Mouse (Mus musculus): ENCODE measurements around the gene Ank. TPM values are rescaled to one million over a fixed set of nuclear protein-coding genes. Genes with fewer than 3 reads are reported as not detected.

Ank gene
- polyA plus RNA-seq, 1 experiment from 2014 or later = 5.7 TPM

GRCm38 (mm10) chr15:27552129-27552700, 85.7 kb downstream of the Ank start:
- no peak overlapping the region for H3K4me3 ChIP-seq (ENCODE audit: low read length)
- H3K4me2 ChIP-seq (ENCODE audit: low read depth, low read length) = no peak overlapping the region
- H3K27me3 ChIP-seq (ENCODE audit: control insufficient read depth, insufficient read depth, low read depth, low read length) = no peaks in the 10 kb centered on the region
- WGBS = 76% methylated on average over 10 of the region's 10 CpGs
- no peak overlapping the region for H3K9ac ChIP-seq (ENCODE audit: low read length)
- H3K9me3 ChIP-seq (ENCODE audit: control insufficient read depth, low read length) = no peaks in the 10 kb centered on the region
- H3K4me1 ChIP-seq (replicated peaks; ENCODE audit: control insufficient read depth, insufficient read depth, low read length) = peaks cover 11% of the 10 kb centered on the region
- H3K36me3 ChIP-seq (ENCODE audit: control insufficient read depth, insufficient read depth, low read length) = no peaks in the 10 kb centered on the region
- no peak for ATAC-seq (ENCODE audit: low read depth)
- no peak overlapping the region for H3K27ac ChIP-seq (ENCODE audit: low read length)

- Histone ChIP-seq H3K4me2 (ENCODE audit: low read depth, low read length) (no peak overlapping the region), H3K9ac (ENCODE audit: low read length) (no peak overlapping the region), H3K27me3 (ENCODE audit: control insufficient read depth, insufficient read depth, low read depth, low read length) (no peaks in the 10 kb centered on the region), H3K9me3 (ENCODE audit: control insufficient read depth, low read length) (no peaks in the 10 kb centered on the region), H3K36me3 (ENCODE audit: control insufficient read depth, insufficient read depth, low read length) (no peaks in the 10 kb centered on the region), H3K4me3 (ENCODE audit: low read length) (no peak overlapping the region), H3K27ac (ENCODE audit: low read length) (no peak overlapping the region), H3K4me1 (replicated peaks; ENCODE audit: control insufficient read depth, insufficient read depth, low read length) (peaks cover 11% of the 10 kb centered on the region)
- 79% methylated on average over 5 of the region's 5 CpGs for WGBS
- ATAC-seq (ENCODE audit: low read depth) = no peak
Observed at GRCm38 (mm10) chr15:27553554-27553953, 87.1 kb downstream of the Ank start.

GRCm38 (mm10) chr15:27558456-27559147, 92.1 kb downstream of the Ank start:
- Histone ChIP-seq H3K4me1 (replicated peaks; ENCODE audit: control insufficient read depth, insufficient read depth, low read length) (no peaks in the 10 kb centered on the region), H3K27me3 (ENCODE audit: control insufficient read depth, insufficient read depth, low read depth, low read length) (no peaks in the 10 kb centered on the region), H3K9me3 (ENCODE audit: control insufficient read depth, low read length) (no peaks in the 10 kb centered on the region), H3K9ac (ENCODE audit: low read length) (no peak overlapping the region), H3K4me3 (ENCODE audit: low read length) (no peak overlapping the region), H3K4me2 (ENCODE audit: low read depth, low read length) (no peak overlapping the region), H3K36me3 (ENCODE audit: control insufficient read depth, insufficient read depth, low read length) (no peaks in the 10 kb centered on the region), H3K27ac (ENCODE audit: low read length) (no peak overlapping the region)
- no peak for ATAC-seq (ENCODE audit: low read depth)
- WGBS = 63% methylated on average over 16 of the region's 16 CpGs

- Histone ChIP-seq H3K4me2 (ENCODE audit: low read depth, low read length) (no peak overlapping the region), H3K9me3 (ENCODE audit: control insufficient read depth, low read length) (no peaks in the 10 kb centered on the region), H3K9ac (ENCODE audit: low read length) (no peak overlapping the region), H3K4me3 (ENCODE audit: low read length) (no peak overlapping the region), H3K27me3 (ENCODE audit: control insufficient read depth, insufficient read depth, low read depth, low read length) (no peaks in the 10 kb centered on the region), H3K27ac (ENCODE audit: low read length) (no peak overlapping the region), H3K4me1 (replicated peaks; ENCODE audit: control insufficient read depth, insufficient read depth, low read length) (no peaks in the 10 kb centered on the region), H3K36me3 (ENCODE audit: control insufficient read depth, insufficient read depth, low read length) (no peaks in the 10 kb centered on the region)
- no peak for ATAC-seq (ENCODE audit: low read depth)
- WGBS = 66% methylated on average over 11 of the region's 11 CpGs
Observed at GRCm38 (mm10) chr15:27560315-27560714, 93.8 kb downstream of the Ank start.

- H3K27ac ChIP-seq (ENCODE audit: low read length) = no peak overlapping the region
- H3K9ac ChIP-seq (ENCODE audit: low read length) = no peak overlapping the region
- 85% methylated on average over 14 of the region's 14 CpGs for WGBS
- no peaks in the 10 kb centered on the region for H3K36me3 ChIP-seq (ENCODE audit: control insufficient read depth, insufficient read depth, low read length)
- H3K4me1 ChIP-seq (replicated peaks; ENCODE audit: control insufficient read depth, insufficient read depth, low read length) = no peaks in the 10 kb centered on the region
- ATAC-seq (ENCODE audit: low read depth) = peak; percentile 23
- no peaks in the 10 kb centered on the region for H3K27me3 ChIP-seq (ENCODE audit: control insufficient read depth, insufficient read depth, low read depth, low read length)
- H3K9me3 ChIP-seq (ENCODE audit: control insufficient read depth, low read length) = no peaks in the 10 kb centered on the region
- no peak overlapping the region for H3K4me2 ChIP-seq (ENCODE audit: low read depth, low read length)
- H3K4me3 ChIP-seq (ENCODE audit: low read length) = no peak overlapping the region
Observed at GRCm38 (mm10) chr15:27564106-27565100, 97.9 kb downstream of the Ank start.

- Histone ChIP-seq H3K4me3 (ENCODE audit: low read length) (no peak overlapping the region), H3K27ac (ENCODE audit: low read length) (no peak overlapping the region), H3K4me1 (replicated peaks; ENCODE audit: control insufficient read depth, insufficient read depth, low read length) (no peaks in the 10 kb centered on the region), H3K27me3 (ENCODE audit: control insufficient read depth, insufficient read depth, low read depth, low read length) (no peaks in the 10 kb centered on the region), H3K9me3 (ENCODE audit: control insufficient read depth, low read length) (no peaks in the 10 kb centered on the region), H3K36me3 (ENCODE audit: control insufficient read depth, insufficient read depth, low read length) (no peaks in the 10 kb centered on the region), H3K9ac (ENCODE audit: low read length) (no peak overlapping the region), H3K4me2 (ENCODE audit: low read depth, low read length) (no peak overlapping the region)
- no peak for ATAC-seq (ENCODE audit: low read depth)
- WGBS = 86% methylated on average over 10 of the region's 10 CpGs
Observed at GRCm38 (mm10) chr15:27565626-27566185, 99.2 kb downstream of the Ank start.

- Histone ChIP-seq H3K4me1 (replicated peaks; ENCODE audit: control insufficient read depth, insufficient read depth, low read length) (no peaks in the 10 kb centered on the region), H3K27me3 (ENCODE audit: control insufficient read depth, insufficient read depth, low read depth, low read length) (no peaks in the 10 kb centered on the region), H3K4me2 (ENCODE audit: low read depth, low read length) (no peak overlapping the region), H3K4me3 (ENCODE audit: low read length) (no peak overlapping the region), H3K27ac (ENCODE audit: low read length) (no peak overlapping the region), H3K36me3 (ENCODE audit: control insufficient read depth, insufficient read depth, low read length) (no peaks in the 10 kb centered on the region), H3K9me3 (ENCODE audit: control insufficient read depth, low read length) (no peaks in the 10 kb centered on the region), H3K9ac (ENCODE audit: low read length) (no peak overlapping the region)
- 86% methylated on average over 16 of the region's 16 CpGs for WGBS
- ATAC-seq (ENCODE audit: low read depth) = no peak
Observed at GRCm38 (mm10) chr15:27567356-27567755, 100.9 kb downstream of the Ank start.

GRCm38 (mm10) chr15:27568371-27568770, 101.9 kb downstream of the Ank start:
- Histone ChIP-seq H3K4me3 (ENCODE audit: low read length) (no peak overlapping the region), H3K9ac (ENCODE audit: low read length) (no peak overlapping the region), H3K36me3 (ENCODE audit: control insufficient read depth, insufficient read depth, low read length) (no peaks in the 10 kb centered on the region), H3K4me2 (ENCODE audit: low read depth, low read length) (no peak overlapping the region), H3K9me3 (ENCODE audit: control insufficient read depth, low read length) (no peaks in the 10 kb centered on the region), H3K27me3 (ENCODE audit: control insufficient read depth, insufficient read depth, low read depth, low read length) (no peaks in the 10 kb centered on the region), H3K27ac (ENCODE audit: low read length) (no peak overlapping the region), H3K4me1 (replicated peaks; ENCODE audit: control insufficient read depth, insufficient read depth, low read length) (no peaks in the 10 kb centered on the region)
- no peak for ATAC-seq (ENCODE audit: low read depth)
- WGBS = 91% methylated on average over 6 of the region's 6 CpGs

GRCm38 (mm10) chr15:27569924-27570323, 103.4 kb downstream of the Ank start:
- 76% methylated on average over 2 of the region's 2 CpGs for WGBS
- H3K4me1 ChIP-seq (replicated peaks; ENCODE audit: control insufficient read depth, insufficient read depth, low read length) = no peaks in the 10 kb centered on the region; the same call in 1 of the 2 replicates
- H3K27ac ChIP-seq (ENCODE audit: low read length) = no peak overlapping the region
- no peak overlapping the region for H3K9ac ChIP-seq (ENCODE audit: low read length)
- H3K4me2 ChIP-seq (ENCODE audit: low read depth, low read length) = no peak overlapping the region
- no peaks in the 10 kb centered on the region for H3K36me3 ChIP-seq (ENCODE audit: control insufficient read depth, insufficient read depth, low read length)
- no peaks in the 10 kb centered on the region for H3K27me3 ChIP-seq (ENCODE audit: control insufficient read depth, insufficient read depth, low read depth, low read length)
- no peaks in the 10 kb centered on the region for H3K9me3 ChIP-seq (ENCODE audit: control insufficient read depth, low read length)
- no peak for ATAC-seq (ENCODE audit: low read depth)
- H3K4me3 ChIP-seq (ENCODE audit: low read length) = no peak overlapping the region
